Mouse (Mus musculus) embryonic facial prominence, embryonic 11.5 days (tissue): ENCODE data around the gene Hmx1. TPM values are rescaled to one million over a fixed set of nuclear protein-coding genes. Genes with fewer than 3 reads are reported as not detected.

Experiments
- ATAC-seq: fragments of 200-750 bp; cut with Nextera tagmentation; replicated peaks from 2 replicates; pipeline ENCODE4 v1.8.0; 2017; ENCODE audit warnings: low read depth; ENCODE audit not compliant: insufficient number of reproducible peaks, low FRiP score, low TSS enrichment
- DNase-seq: peaks from one replicate; pipeline ENCODE4 v3.0.0-alpha.2; 2015; ENCODE audit warnings: low spot score
- H3K27ac ChIP-seq: fragments of 300-500 bp; sonication (generic); replicated peaks from 2 replicates; pipeline ENCODE4 v1.5.1; 2014; ENCODE audit warnings: mild to moderate bottlenecking, low read depth, low read length, control low read depth
- H3K27me3 ChIP-seq: fragments of 300-500 bp; sonication (generic); 2 replicates; pipeline ENCODE4 v1.6.1; 2014; ENCODE audit warnings: mild to moderate bottlenecking, low read length, moderate library complexity, mixed read lengths; ENCODE audit not compliant: control insufficient read depth, insufficient read depth
- H3K36me3 ChIP-seq: fragments of 300-500 bp; sonication (generic); replicated peaks from 2 replicates; pipeline ENCODE4 v1.6.1; 2014; ENCODE audit warnings: low read depth, mild to moderate bottlenecking, low read length, moderate library complexity, mixed read lengths; ENCODE audit not compliant: control insufficient read depth, insufficient read depth
- H3K4me1 ChIP-seq: fragments of 300-500 bp; sonication (generic); 2 replicates; pipeline ENCODE4 v1.6.1; 2014; ENCODE audit warnings: low read length, mixed read lengths; ENCODE audit not compliant: control insufficient read depth, insufficient read depth
- H3K4me2 ChIP-seq: fragments of 300-500 bp; sonication (generic); 2 replicates; pipeline ENCODE4 v1.6.1; 2014; ENCODE audit warnings: low read depth, mild to moderate bottlenecking, control low read depth, low read length, moderate library complexity
- H3K4me3 ChIP-seq: fragments of 300-500 bp; sonication (generic); 2 replicates; pipeline ENCODE4 v1.5.1; 2014; ENCODE audit warnings: low read depth, low read length, control low read depth
- H3K9ac ChIP-seq: fragments of 300-500 bp; sonication (generic); replicated peaks from 2 replicates; pipeline ENCODE4 v1.6.1; 2014; ENCODE audit warnings: mild to moderate bottlenecking, control low read depth, low read length
- H3K9me3 ChIP-seq: fragments of 300-500 bp; sonication (generic); replicated peaks from 2 replicates; pipeline ENCODE4 v1.6.1; 2016; ENCODE audit warnings: mild to moderate bottlenecking, low read length, inconsistent platforms, mixed read lengths; ENCODE audit not compliant: control insufficient read depth
- WGBS: fragments of 180-500 bp; shearing (Covaris S2); extraction: QIAGEN DNeasy Blood & Tissue Kit; methylation state at CpG from one replicate; pipeline ENCODE4 v1.1.7; 2014; 5-methylcytosine and 5-hydroxymethylcytosine counted together
- polyA plus RNA-seq: library from polyadenylated mRNA; unstranded; fragments of >200 nt; fragmentation: Nextera tagmentation; extraction: Ambion mirVana; gene quantifications from 2 replicates; pipeline ENCODE4 v1.2.1, GENCODE M21; 2014

The Hmx1 gene
- polyA plus RNA-seq, 1 experiment from 2014 or later = 11.8 TPM

GRCm38 (mm10) chr5:35447656-35448443 is 58.9 kb downstream of the Hmx1 start:
- Histone ChIP-seq H3K9ac (peak overlapping the region; percentile 52), H3K27ac (no peak overlapping the region), H3K4me2 (peak overlapping the region; percentile 49), H3K27me3 (0 out of 2 replicates have a peak, but pooled peaks cover 2% of the 10 kb centered on the region), H3K9me3 (no peaks in the 10 kb centered on the region), H3K4me3 (peak overlapping the region; percentile 23), H3K4me1 (no peaks in the 10 kb centered on the region; the same call in 1 of the 2 replicates), H3K36me3 (no peaks in the 10 kb centered on the region)
- WGBS = 21% methylated on average over 27 of the region's 27 CpGs
- ATAC-seq (peak; percentile 74), DNase-seq (peak; percentile 84)

Other genes starting within 250 kb of the Hmx1 start
- 0.11 and 0.31 TPM in 2 replicates for gene Adra2c, start 110.8 kb upstream of the Hmx1 start, polyA plus RNA-seq
- gene Cpz, start 136.6 kb downstream of the Hmx1 start, polyA plus RNA-seq = 3.6 and 6.0 TPM in 2 replicates
- gene Trmt44, start 186.0 kb downstream of the Hmx1 start, polyA plus RNA-seq = 6.9 and 7.9 TPM in 2 replicates
- 10.5 and 10.9 TPM in 2 replicates for gene Acox3, start 193.9 kb downstream of the Hmx1 start, polyA plus RNA-seq